Mouse (Mus musculus): ENCODE data around the gene Ivd. TPM values are rescaled to one million over a fixed set of nuclear protein-coding genes. Genes with fewer than 3 reads are reported as not detected.

The Ivd gene
- polyA plus RNA-seq, 1 experiment from 2014 or later: 35.8 TPM

DNA sequence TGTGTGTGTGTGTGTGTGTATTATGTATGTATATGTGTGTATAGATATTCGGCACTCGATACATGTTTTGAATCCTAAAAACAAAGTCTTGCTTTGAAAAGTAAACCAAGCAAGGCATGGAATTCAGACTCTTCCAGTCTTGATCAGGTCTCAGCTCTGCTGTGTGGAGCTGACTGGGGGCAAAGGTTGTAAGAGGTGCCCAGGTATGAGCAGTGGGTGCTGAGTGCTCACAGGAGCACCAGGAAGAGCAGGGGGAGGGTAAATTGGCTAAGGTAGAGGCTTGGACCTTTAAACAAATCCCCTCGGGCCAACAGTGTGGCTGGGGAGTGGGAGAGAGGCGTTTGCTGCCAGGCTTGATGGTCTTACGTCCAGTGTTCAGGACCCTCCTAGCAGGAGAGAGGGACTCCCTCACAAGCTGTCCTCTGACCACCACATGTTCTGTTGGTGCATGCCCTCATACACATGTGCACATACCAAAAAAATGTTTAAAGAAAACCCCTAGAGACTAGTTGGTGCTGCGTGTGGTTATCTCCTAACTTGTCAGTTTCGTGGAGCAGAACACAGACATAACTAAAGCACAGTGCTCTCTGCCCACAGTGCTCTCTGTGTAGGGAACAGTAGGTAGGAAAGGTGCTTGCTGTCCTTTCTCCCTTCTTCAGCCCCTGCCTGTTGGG is 49.0 kb downstream of the Ivd start:
- ATAC-seq (ENCODE audit: insufficient read depth): no peak
- Histone ChIP-seq H3K36me3 (replicated peaks) (no peaks in the 10 kb centered on the region), H3K4me1 (replicated peaks) (peaks cover 76% of the 10 kb centered on the region), H3K27me3 (no peaks in the 10 kb centered on the region), H3K4me2 (no peak overlapping the region), H3K9ac (no peak overlapping the region), H3K9me3 (replicated peaks) (no peaks in the 10 kb centered on the region), H3K4me3 (replicated peaks) (no peak overlapping the region), H3K27ac (replicated peaks) (no peak overlapping the region)
- WGBS (ENCODE audit: insufficient replicate concordance): 62% methylated on average over 7 of the region's 7 CpGs

GRCm38 (mm10) chr2:118912706-118913105 is 51.0 kb downstream of the Ivd start:
- WGBS (ENCODE audit: insufficient replicate concordance): 68% methylated on average over 8 of the region's 8 CpGs
- Histone ChIP-seq H3K27me3 (no peaks in the 10 kb centered on the region), H3K4me3 (replicated peaks) (no peak overlapping the region), H3K27ac (replicated peaks) (no peak overlapping the region), H3K36me3 (replicated peaks) (peaks cover 18% of the 10 kb centered on the region), H3K4me1 (replicated peaks) (peaks cover 58% of the 10 kb centered on the region), H3K9me3 (replicated peaks) (no peaks in the 10 kb centered on the region), H3K9ac (no peak overlapping the region), H3K4me2 (no peak overlapping the region)
- ATAC-seq (ENCODE audit: insufficient read depth): no peak

- Histone ChIP-seq H3K4me1 (replicated peaks) (peaks cover 52% of the 10 kb centered on the region), H3K9ac (no peak overlapping the region), H3K27me3 (no peaks in the 10 kb centered on the region), H3K9me3 (replicated peaks) (no peaks in the 10 kb centered on the region), H3K36me3 (replicated peaks) (peaks cover 24% of the 10 kb centered on the region), H3K4me3 (replicated peaks) (no peak overlapping the region; the same call in 1 of the 2 replicates), H3K4me2 (peak overlapping the region; percentile 30), H3K27ac (replicated peaks) (no peak overlapping the region; the same call in 1 of the 2 replicates)
- 64% methylated on average over 11 of the region's 11 CpGs for WGBS (ENCODE audit: insufficient replicate concordance)
- ATAC-seq (ENCODE audit: insufficient read depth): 0 out of 2 replicates have a peak, but pooled peaks have one; percentile 47
Measured at GRCm38 (mm10) chr2:118913551-118914276, 52.0 kb downstream of the Ivd start.

- no peak for ATAC-seq (ENCODE audit: insufficient read depth)
- Histone ChIP-seq H3K9me3 (replicated peaks) (no peaks in the 10 kb centered on the region), H3K36me3 (replicated peaks) (peaks cover 32% of the 10 kb centered on the region), H3K9ac (no peak overlapping the region), H3K27me3 (no peaks in the 10 kb centered on the region), H3K4me2 (no peak overlapping the region), H3K27ac (replicated peaks) (no peak overlapping the region), H3K4me1 (replicated peaks) (peaks cover 47% of the 10 kb centered on the region), H3K4me3 (replicated peaks) (no peak overlapping the region)
- WGBS (ENCODE audit: insufficient replicate concordance): 66% methylated on average over 8 of the region's 8 CpGs
Measured at GRCm38 (mm10) chr2:118914685-118915084, 52.9 kb downstream of the Ivd start.

DNA sequence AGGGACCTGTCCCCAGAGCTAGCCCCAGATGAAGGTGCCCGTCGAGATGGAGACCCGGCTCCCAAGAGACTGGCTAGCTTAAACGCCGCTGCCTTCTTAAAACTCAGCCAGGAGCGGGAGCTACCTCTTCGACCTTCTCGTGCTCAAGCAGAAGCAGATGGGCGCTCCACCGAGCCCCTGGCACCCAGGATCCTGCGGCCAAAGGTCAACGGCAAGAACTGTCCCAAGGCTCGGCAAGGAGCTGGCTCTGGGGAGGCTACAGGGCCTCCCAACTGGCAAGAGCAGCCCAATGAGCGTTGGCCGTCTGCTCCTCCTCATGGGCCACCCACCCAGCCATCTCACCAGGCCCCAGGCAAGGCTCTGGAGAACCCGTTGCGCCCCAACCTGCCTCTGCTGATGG is 54.7 kb downstream of the Ivd start:
- Histone ChIP-seq H3K4me1 (replicated peaks) (peaks cover 30% of the 10 kb centered on the region), H3K9ac (no peak overlapping the region), H3K9me3 (replicated peaks) (no peaks in the 10 kb centered on the region), H3K4me2 (no peak overlapping the region), H3K27me3 (no peaks in the 10 kb centered on the region), H3K4me3 (replicated peaks) (no peak overlapping the region), H3K36me3 (replicated peaks) (peaks cover 49% of the 10 kb centered on the region), H3K27ac (replicated peaks) (no peak overlapping the region)
- 86% methylated on average over 17 of the region's 17 CpGs for WGBS (ENCODE audit: insufficient replicate concordance)
- no peak for ATAC-seq (ENCODE audit: insufficient read depth)

GRCm38 (mm10) chr2:118918543-118918942 is 56.8 kb downstream of the Ivd start:
- Histone ChIP-seq H3K27me3 (no peaks in the 10 kb centered on the region), H3K9ac (no peak overlapping the region), H3K4me3 (replicated peaks) (no peak overlapping the region), H3K4me2 (no peak overlapping the region), H3K4me1 (replicated peaks) (peaks cover 20% of the 10 kb centered on the region), H3K9me3 (replicated peaks) (no peaks in the 10 kb centered on the region), H3K27ac (replicated peaks) (no peak overlapping the region), H3K36me3 (replicated peaks) (peaks cover 70% of the 10 kb centered on the region)
- no peak for ATAC-seq (ENCODE audit: insufficient read depth)
- WGBS (ENCODE audit: insufficient replicate concordance): 89% methylated on average over 1 of the region's 1 CpGs

- Histone ChIP-seq H3K27me3 (no peaks in the 10 kb centered on the region), H3K9ac (no peak overlapping the region), H3K4me1 (replicated peaks) (peaks cover 8% of the 10 kb centered on the region; the same call in 1 of the 2 replicates), H3K27ac (replicated peaks) (no peak overlapping the region), H3K36me3 (replicated peaks) (peaks cover 75% of the 10 kb centered on the region), H3K4me2 (no peak overlapping the region), H3K4me3 (replicated peaks) (no peak overlapping the region), H3K9me3 (replicated peaks) (no peaks in the 10 kb centered on the region)
- WGBS (ENCODE audit: insufficient replicate concordance): 81% methylated on average over 3 of the region's 3 CpGs
- no peak for ATAC-seq (ENCODE audit: insufficient read depth)
Measured at GRCm38 (mm10) chr2:118920428-118920827, 58.7 kb downstream of the Ivd start.

- H3K27me3 ChIP-seq: no peaks in the 10 kb centered on the region
- no peaks in the 10 kb centered on the region for H3K9me3 ChIP-seq (replicated peaks)
- H3K36me3 ChIP-seq (replicated peaks): peaks cover 31% of the 10 kb centered on the region
- peak overlapping the region; percentile 70 for H3K9ac ChIP-seq
- H3K27ac ChIP-seq (replicated peaks): peak overlapping the region; percentile 66
- ATAC-seq (ENCODE audit: insufficient read depth): peak; percentile 33
- peak overlapping the region; percentile 74 for H3K4me3 ChIP-seq (replicated peaks)
- H3K4me2 ChIP-seq: peak overlapping the region; percentile 96
- H3K4me1 ChIP-seq (replicated peaks): peaks cover 43% of the 10 kb centered on the region
- 4% methylated on average over 6 of the region's 6 CpGs for WGBS (ENCODE audit: insufficient replicate concordance)
Measured at GRCm38 (mm10) chr2:118925952-118926351, 64.2 kb downstream of the Ivd start.

- peak; percentile 92 for ATAC-seq (ENCODE audit: insufficient read depth)
- WGBS (ENCODE audit: insufficient replicate concordance): under 1% methylated on average over 47 of the region's 47 CpGs
- H3K4me1 ChIP-seq (replicated peaks): peaks cover 43% of the 10 kb centered on the region
Measured at GRCm38 (mm10) chr2:118926361-118926997, 64.7 kb downstream of the Ivd start, which contains the start of gene Chst14. TSS of gene Chst14 (plus strand) at chr2:118926496.

GRCm38 (mm10) chr2:118926998-118927739 is 65.4 kb downstream of the Ivd start:
- Histone ChIP-seq H3K36me3 (replicated peaks) (peaks cover 19% of the 10 kb centered on the region), H3K4me1 (replicated peaks) (peaks cover 43% of the 10 kb centered on the region), H3K4me3 (replicated peaks) (peak overlapping the region; percentile 74), H3K4me2 (peak overlapping the region; percentile 96), H3K9me3 (replicated peaks) (no peaks in the 10 kb centered on the region), H3K27ac (replicated peaks) (peak overlapping the region; percentile 66), H3K9ac (peak overlapping the region; percentile 70), H3K27me3 (no peaks in the 10 kb centered on the region)
- no peak for ATAC-seq (ENCODE audit: insufficient read depth)
- WGBS (ENCODE audit: insufficient replicate concordance): 31% methylated on average over 31 of the region's 31 CpGs

More at GRCm38 (mm10) chr2:118926361-118926997, 64.7 kb downstream of the Ivd start, which contains the start of gene Chst14:
- peak within 1 kb of the TSS; percentile 70 for H3K9ac ChIP-seq
- H3K9me3 ChIP-seq (replicated peaks): no peaks in the 10 kb centered on the region
- peaks cover 26% of the 10 kb centered on the region for H3K36me3 ChIP-seq (replicated peaks)
- H3K27ac ChIP-seq (replicated peaks): peak within 1 kb of the TSS; percentile 66
- H3K4me2 ChIP-seq: peak within 1 kb of the TSS; percentile 96
- H3K27me3 ChIP-seq: no peaks in the 10 kb centered on the region
- peak within 1 kb of the TSS; percentile 74 for H3K4me3 ChIP-seq (replicated peaks)

Data from liver, embryonic 15.5 days (tissue).